Mouse (Mus musculus): ENCODE data around the gene BC049762.

Gene BC049762

DNA sequence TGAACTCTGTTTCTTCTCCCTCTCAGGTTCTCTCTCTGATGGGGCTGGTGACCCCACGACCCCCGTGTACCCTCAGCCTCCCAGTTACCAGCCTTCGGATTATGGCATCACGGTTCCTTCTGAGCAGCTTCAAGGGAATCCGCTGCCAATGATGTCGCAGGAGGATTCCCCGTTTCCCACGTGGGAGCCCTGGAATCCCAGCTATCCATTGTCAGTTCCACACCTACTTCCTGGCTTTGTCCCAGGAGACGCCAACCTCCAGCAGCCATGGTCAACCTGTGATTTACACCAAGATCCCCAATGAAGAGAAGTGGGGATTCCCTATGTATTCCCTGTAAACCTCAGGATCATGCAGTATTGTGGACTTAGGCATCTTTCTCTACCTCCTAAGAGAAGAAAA, 28.2 kb downstream of the BC049762 start:
- in situ Hi-C loops (cut with MboI; ENCODE audit: low pct_unique_long_range_greater_than_20kb in 1 of 2, low sequenced_read_pairs in 2 of 2, unreplicated experiment in 1 of 2): no loop called here

- in situ Hi-C loops (cut with MboI; ENCODE audit: low pct_unique_long_range_greater_than_20kb in 1 of 2, low sequenced_read_pairs in 2 of 2, unreplicated experiment in 1 of 2): no loop called here
These were observed 35.7 kb downstream of the BC049762 start for GRCm38 (mm10) chr11:51227104-51227503.

DNA sequence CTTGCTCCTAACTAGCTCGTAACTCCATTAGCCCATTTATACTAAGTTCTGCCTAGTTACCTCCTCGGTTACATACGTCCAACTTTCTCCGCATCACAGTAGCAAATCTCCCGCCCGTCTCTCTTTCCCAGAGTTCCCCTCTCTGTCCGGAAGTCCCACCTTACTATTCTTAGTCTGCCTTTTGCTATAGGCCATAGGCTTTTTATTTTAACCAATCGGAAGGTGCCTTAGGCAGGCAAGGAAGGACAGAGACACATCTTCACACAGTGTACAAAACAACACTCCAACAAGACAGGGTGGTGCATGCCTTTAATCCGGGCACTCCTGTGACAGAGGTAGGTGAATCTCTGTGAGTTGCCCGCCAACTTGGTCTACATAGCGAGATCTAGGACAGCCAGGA, 42.5 kb downstream of the BC049762 start, which contains the start of gene Gm12569:
TSS of gene Gm12569 (plus strand) at position 166 of the 400 bp plus-strand sequence.
- in situ Hi-C loops (cut with MboI; ENCODE audit: low pct_unique_long_range_greater_than_20kb in 1 of 2, low sequenced_read_pairs in 2 of 2, unreplicated experiment in 1 of 2): no loop called here

- in situ Hi-C loops (cut with MboI; ENCODE audit: low pct_unique_long_range_greater_than_20kb in 1 of 2, low sequenced_read_pairs in 2 of 2, unreplicated experiment in 1 of 2): no loop called here
These were observed 43.4 kb downstream of the BC049762 start for GRCm38 (mm10) chr11:51219396-51219980.

GRCm38 (mm10) chr11:51214021-51214420, 48.8 kb downstream of the BC049762 start:
- in situ Hi-C loops (cut with MboI; ENCODE audit: low pct_unique_long_range_greater_than_20kb in 1 of 2, low sequenced_read_pairs in 2 of 2, unreplicated experiment in 1 of 2): no loop called here

DNA sequence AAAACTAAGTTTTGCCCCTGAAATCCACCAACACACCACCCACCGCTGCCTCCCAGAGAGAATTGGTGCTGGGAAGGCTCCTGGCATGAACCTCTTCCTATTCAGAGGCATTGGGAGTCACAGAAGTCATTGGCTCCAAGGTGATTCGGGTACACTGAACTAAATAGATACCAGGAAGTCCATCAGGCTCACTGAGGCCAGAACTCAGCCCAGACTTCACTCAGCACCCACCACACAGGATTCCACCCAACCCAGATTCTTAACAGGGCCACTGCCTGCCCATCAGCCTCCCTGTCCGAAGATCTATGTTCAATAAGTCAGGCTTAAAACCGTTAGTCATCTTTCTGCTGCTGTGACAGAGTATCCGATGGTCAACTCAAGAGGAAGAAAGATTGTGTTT, 51.4 kb downstream of the BC049762 start:
- in situ Hi-C loops (cut with MboI; ENCODE audit: low pct_unique_long_range_greater_than_20kb in 1 of 2, low sequenced_read_pairs in 2 of 2, unreplicated experiment in 1 of 2): no loop called here

DNA sequence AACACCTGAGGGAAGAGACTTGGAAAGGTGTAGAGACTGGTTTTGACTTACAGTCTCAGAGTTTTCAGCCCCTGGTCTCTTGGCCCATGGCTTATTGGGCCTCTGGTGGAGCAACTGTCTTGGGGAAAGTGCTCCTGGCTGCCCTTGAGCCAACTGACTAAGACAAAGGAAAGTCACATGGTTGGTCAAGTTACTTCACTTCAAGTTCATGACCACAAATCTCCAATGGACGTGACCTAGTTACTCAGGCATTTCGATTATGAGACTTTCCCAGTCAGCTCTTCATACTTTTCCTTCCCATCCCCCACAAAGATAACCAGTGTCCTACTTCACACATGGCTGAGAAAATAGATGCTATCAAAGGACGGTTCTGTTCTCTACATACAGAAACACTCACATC, 55.1 kb downstream of the BC049762 start:
- in situ Hi-C loops (cut with MboI; ENCODE audit: low pct_unique_long_range_greater_than_20kb in 1 of 2, low sequenced_read_pairs in 2 of 2, unreplicated experiment in 1 of 2): no loop called here

Data from mouse embryonic stem cell (cell line).